In the genomic region with DNA sequence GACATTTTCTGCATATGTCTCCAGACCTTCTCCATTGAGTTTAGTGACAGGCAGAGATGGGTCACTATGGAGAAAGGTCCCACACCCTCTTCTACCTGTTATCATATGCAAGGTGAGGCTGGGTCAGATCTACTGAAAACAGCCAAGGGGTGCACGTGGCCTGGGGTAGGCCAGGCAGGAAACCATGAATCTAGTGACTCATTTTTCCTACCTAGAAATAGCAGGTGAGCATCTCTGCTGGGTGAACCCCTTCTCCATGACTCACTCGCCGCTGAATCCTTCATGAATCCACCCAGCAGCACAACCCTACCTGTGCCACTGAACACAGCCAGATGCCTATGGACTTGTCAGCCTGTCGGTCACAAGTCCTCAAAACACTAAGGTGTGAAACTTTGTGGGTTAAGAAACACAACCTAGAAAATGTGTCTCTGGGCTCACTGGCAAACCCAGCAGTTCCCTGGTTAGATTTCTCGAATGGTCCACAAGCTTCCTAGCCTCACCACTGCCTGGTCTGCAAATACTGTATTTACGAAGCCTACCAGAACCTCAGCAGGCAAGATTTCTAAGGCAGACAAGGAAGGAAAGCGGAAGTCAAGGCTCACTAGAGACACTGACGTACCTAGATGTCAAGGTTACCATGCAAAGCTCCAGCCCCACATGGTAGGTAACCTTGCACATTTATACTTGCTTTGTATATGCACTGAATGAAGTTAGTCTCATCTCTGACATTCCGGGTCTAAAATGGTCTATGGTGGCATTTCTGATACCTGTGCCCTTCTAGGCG, we compare ENCODE assay signal across 22 mouse cellular contexts. TPM values are rescaled to one million over a fixed set of nuclear protein-coding genes. Genes with fewer than 3 reads are reported as not detected.
A peak's percentile ranks its signal among the peaks of the same experiment; 100 is the strongest.
DNase-seq lines count a peak whose midpoint lies in the region; ATAC-seq and TF ChIP-seq lines count a peak whose summit lies in the region.
"Had no signal": no experiment of that assay in that cellular context is flagged by ENCODE, and none has a peak within 500 bp of the region (broad histone marks: within the 10 kb centered on the region; RNA-seq: fewer than 3 reads in every experiment).

No protein-coding gene starts in this region.

- H3K4me1 ChIP-seq in thymus, adult 2 months (replicated peaks; ENCODE audit: control insufficient read depth, insufficient read depth, low read length): peaks cover 47% of the 10 kb centered on the region
- peaks cover 33% of the 10 kb centered on the region for H3K4me1 ChIP-seq in limb, embryonic 15.5 days
- H3K4me1 ChIP-seq: midbrain, embryonic 13.5 days had no signal

- no peak overlapping the region for H3K4me3 ChIP-seq in gastrocnemius, adult 2 months
- H3K4me3 ChIP-seq in thymus, adult 2 months (ENCODE audit: control insufficient read depth, insufficient read depth, low read length): no peak overlapping the region
- H3K4me3 ChIP-seq in limb, embryonic 15.5 days: no peak overlapping the region
- H3K4me3 ChIP-seq: embryonic facial prominence, embryonic 15.5 days; heart, embryonic 13.5 days; liver, embryonic 13.5 days; lung, embryonic 15.5 days; midbrain, embryonic 13.5 days had no signal

- H3K36me3 ChIP-seq in thymus, adult 2 months (ENCODE audit: control insufficient read depth, insufficient read depth, low read length): no peaks in the 10 kb centered on the region
- no peaks in the 10 kb centered on the region for H3K36me3 ChIP-seq in limb, embryonic 15.5 days
- H3K36me3 ChIP-seq: embryonic facial prominence, embryonic 15.5 days; heart, embryonic 13.5 days; liver, embryonic 13.5 days; lung, embryonic 15.5 days; midbrain, embryonic 13.5 days had no signal

- no peak for TF ChIP-seq POLR2A in thymus, adult 2 months (IDR thresholded peaks at IDR 0.05; ENCODE audit: control insufficient read depth, extremely low read depth, insufficient read depth, low read length, poor library complexity)

- no peak for TF ChIP-seq CTCF in gastrocnemius, adult 2 months (IDR thresholded peaks at IDR 0.05)
- no peak for TF ChIP-seq CTCF in thymus, adult 2 months (IDR thresholded peaks at IDR 0.05; ENCODE audit: borderline replicate concordance, control insufficient read depth, extremely low read depth, insufficient read depth, low read length, poor library complexity)

- intact Hi-C loops in gastrocnemius, adult 2 months (cut with DNase I): no loop called here
- intact Hi-C loops in left cerebral cortex, postnatal 4 days (cut with DNase I): no loop called here

- H3K27me3 ChIP-seq in thymus, adult 2 months (ENCODE audit: control insufficient read depth, insufficient read depth, low read length): no peaks in the 10 kb centered on the region
- no peaks in the 10 kb centered on the region for H3K27me3 ChIP-seq in limb, embryonic 15.5 days
- H3K27me3 ChIP-seq: embryonic facial prominence, embryonic 15.5 days; liver, embryonic 13.5 days; lung, embryonic 15.5 days; midbrain, embryonic 13.5 days had no signal

- WGBS in thymus, adult 2 months: 47% methylated on average over 10 of the region's 10 CpGs
- WGBS in limb, embryonic 15.5 days: 87% methylated on average over 10 of the region's 10 CpGs

- H3K9me3 ChIP-seq in limb, embryonic 15.5 days: no peaks in the 10 kb centered on the region
- H3K9me3 ChIP-seq: embryonic facial prominence, embryonic 15.5 days; heart, embryonic 13.5 days; liver, embryonic 13.5 days; lung, embryonic 15.5 days; midbrain, embryonic 13.5 days had no signal

- peak overlapping the region; percentile 80; the same call in 1 of the 2 replicates for H3K27ac ChIP-seq in gastrocnemius, adult 2 months
- H3K27ac ChIP-seq in thymus, adult 2 months (ENCODE audit: control insufficient read depth, insufficient read depth, low read length): no peak overlapping the region
- peak overlapping the region; percentile 91 for H3K27ac ChIP-seq in limb, embryonic 15.5 days
- H3K27ac ChIP-seq: heart, embryonic 13.5 days; kidney, postnatal 0 days; liver, embryonic 13.5 days; lung, embryonic 15.5 days; midbrain, embryonic 13.5 days had no signal

- no peak overlapping the region for H3K9ac ChIP-seq in limb, embryonic 15.5 days
- H3K9ac ChIP-seq: embryonic facial prominence, embryonic 15.5 days; heart, embryonic 13.5 days; liver, embryonic 13.5 days; lung, embryonic 15.5 days; midbrain, embryonic 13.5 days had no signal

- no peak for ATAC-seq in limb, embryonic 15.5 days (ENCODE audit: insufficient number of reproducible peaks, low FRiP score, low TSS enrichment, low read depth)
- ATAC-seq: forebrain, embryonic 16.5 days; hindbrain, embryonic 16.5 days; midbrain, embryonic 13.5 days had no signal

- no peak for DNase-seq in gastrocnemius, adult 2 months
- no peak for DNase-seq in gastrocnemius, adult 8-10 months (ENCODE audit: low spot score in 2 of 2)
- DNase-seq in thymus, postnatal 36 days: peak; percentile 12 to 34
- DNase-seq in thymus, adult 2 months: no peak
- no peak for DNase-seq in cerebellum, postnatal 10 days
- no peak for DNase-seq in left cerebral cortex, adult 8-10 months (ENCODE audit: low spot score in 2 of 2)
- DNase-seq in left cerebral cortex, postnatal 4 days: no peak
- DNase-seq: adrenal gland, adult 8-10 months; cerebellum, postnatal 14 days; embryo, embryonic 11 days; heart, postnatal 36 days; kidney, adult 18-20 months; liver, embryonic 13.5 days; right cerebral cortex, postnatal 14 days had no signal

- H3K4me2 ChIP-seq in limb, embryonic 15.5 days: no peak overlapping the region
- H3K4me2 ChIP-seq: embryonic facial prominence, embryonic 15.5 days; heart, embryonic 13.5 days; liver, embryonic 13.5 days; lung, embryonic 15.5 days; midbrain, embryonic 13.5 days had no signal

RNA-seq across cellular contexts. Expression of a gene that starts 37.7 kb away (rescaled TPM):
- 10 to 100 TPM; 22.9 to 29.6 TPM for total RNA-seq in gastrocnemius, adult 2 months (2021)
- 10 to 100 TPM; 26.5 to 28.7 (median 27.9) TPM for total RNA-seq in gastrocnemius, adult 8-10 months (2022)
- polyA plus RNA-seq in thymus, adult 2 months (2012; rRNA removed): 11.2 and 12.5 TPM in 2 replicates
- polyA plus RNA-seq in limb, embryonic 15.5 days (2015; fragmentation: Nextera tagmentation; extraction: Ambion mirVana): 33.7 and 34.9 TPM in 2 replicates
- 10 to 100 TPM; 14.5 to 16.2 (median 15.0) TPM for total RNA-seq in left cerebral cortex, adult 8-10 months (2022)
- 10 to 100 TPM; 10.2 to 10.4 TPM for total RNA-seq in left cerebral cortex, postnatal 4 days (2021)

Comparison
In these comparisons a context has a peak if more than half of its experiments do, and no peak if none do; other contexts are left out.
1. DNase-seq: peak in thymus, postnatal 36 days (2 of 2); none in gastrocnemius, adult 2 months (single experiment), gastrocnemius, adult 8-10 months (0 of 2), thymus, adult 2 months (single experiment), cerebellum, postnatal 10 days (0 of 2), left cerebral cortex, adult 8-10 months (0 of 2) and left cerebral cortex, postnatal 4 days (single experiment).